Mouse (Mus musculus) heart, postnatal 4 days (tissue): ENCODE measurements around the gene Rnaseh2a. TPM values are rescaled to one million over a fixed set of nuclear protein-coding genes. Genes with fewer than 3 reads are reported as not detected.

ENCODE experiments used
- DNase-seq: peaks from one replicate; pipeline ENCODE4 v3.0.0; 2021
- total RNA-seq, 2 experiments: library from RNA; stranded (reverse); gene quantifications; 2 replicates each; pipeline ENCODE4 v1.2.3; 2021

The Rnaseh2a gene
- total RNA-seq, 2 experiments from 2014 or later, result 61.8 to 69.1 TPM

GRCm38 (mm10) chr8:84984294-84985048 lies 14.9 kb upstream of the Rnaseh2a start:
- peak; percentile 48 for DNase-seq

DNA sequence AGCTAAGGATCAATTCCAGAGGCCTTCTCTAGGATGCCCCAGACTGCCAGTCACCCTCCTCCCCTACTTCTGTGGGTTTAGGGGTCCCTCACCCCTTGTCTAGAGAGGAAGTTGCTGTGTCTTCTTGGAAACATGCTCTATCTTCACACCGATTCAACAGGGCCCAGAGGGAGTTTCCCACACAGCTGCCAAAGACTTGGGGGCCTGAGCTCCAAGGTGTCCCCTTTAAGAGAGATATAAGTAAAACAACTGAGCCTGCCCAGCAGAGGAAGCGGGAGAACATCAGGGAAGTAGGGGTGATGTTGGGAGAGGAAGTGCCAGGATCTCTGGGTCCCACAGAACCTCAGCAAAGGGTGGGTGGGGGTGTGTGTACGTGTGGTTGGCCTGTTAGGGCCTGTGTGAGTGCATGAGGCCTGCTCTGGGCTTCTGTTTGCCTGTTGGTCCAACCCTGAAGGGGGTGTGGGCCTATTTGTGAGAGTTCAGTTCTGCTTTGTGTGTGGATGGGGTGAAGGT lies 13.0 kb upstream of the Rnaseh2a start:
- DNase-seq, result no peak

GRCm38 (mm10) chr8:84981644-84982498 lies 12.3 kb upstream of the Rnaseh2a start:
- peak; percentile 13 for DNase-seq

- DNase-seq, result peak; percentile 86
Observed at GRCm38 (mm10) chr8:84980622-84981358, 11.2 kb upstream of the Rnaseh2a start.

DNA sequence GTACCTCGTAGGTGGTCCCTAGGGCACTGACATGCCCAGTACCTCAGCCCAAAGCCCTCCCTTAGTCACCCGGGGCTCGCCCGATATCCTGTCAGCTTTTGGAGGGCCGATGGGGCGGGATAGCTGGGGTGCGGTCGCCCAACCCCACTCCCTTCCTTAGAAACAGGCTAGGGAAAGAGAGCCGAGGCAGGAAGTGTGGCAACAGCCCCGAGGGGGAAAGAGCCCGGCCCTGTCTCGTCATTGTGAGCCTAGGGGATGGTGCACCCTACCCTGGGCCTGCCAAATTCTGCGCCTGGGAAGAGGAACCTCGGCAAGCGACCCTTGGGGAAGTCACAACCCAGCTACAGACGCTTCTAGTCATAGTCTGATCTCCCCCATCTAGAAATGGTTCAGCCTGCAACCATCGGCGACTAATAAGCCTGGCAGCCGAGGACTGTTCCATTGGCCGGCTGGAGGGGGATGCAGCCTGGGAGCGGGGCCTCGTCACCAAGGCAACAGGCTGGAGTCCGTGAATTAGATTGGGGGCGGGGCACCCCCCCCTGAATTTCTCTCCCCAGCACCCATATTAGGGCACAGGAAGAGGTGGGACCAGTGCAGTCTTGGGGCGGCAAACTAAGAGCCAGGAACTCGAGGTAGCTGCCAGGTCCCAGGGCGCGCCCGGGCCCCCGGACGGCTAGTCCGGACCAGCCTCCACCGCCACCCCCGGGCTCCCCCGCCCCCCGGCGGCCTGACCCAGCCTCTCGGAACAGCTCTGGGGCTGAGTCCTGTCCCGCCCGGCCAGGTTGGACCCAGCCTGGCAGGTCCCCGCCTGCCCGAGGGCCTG lies 10.2 kb upstream of the Rnaseh2a start:
- peak; percentile 93 for DNase-seq

DNA sequence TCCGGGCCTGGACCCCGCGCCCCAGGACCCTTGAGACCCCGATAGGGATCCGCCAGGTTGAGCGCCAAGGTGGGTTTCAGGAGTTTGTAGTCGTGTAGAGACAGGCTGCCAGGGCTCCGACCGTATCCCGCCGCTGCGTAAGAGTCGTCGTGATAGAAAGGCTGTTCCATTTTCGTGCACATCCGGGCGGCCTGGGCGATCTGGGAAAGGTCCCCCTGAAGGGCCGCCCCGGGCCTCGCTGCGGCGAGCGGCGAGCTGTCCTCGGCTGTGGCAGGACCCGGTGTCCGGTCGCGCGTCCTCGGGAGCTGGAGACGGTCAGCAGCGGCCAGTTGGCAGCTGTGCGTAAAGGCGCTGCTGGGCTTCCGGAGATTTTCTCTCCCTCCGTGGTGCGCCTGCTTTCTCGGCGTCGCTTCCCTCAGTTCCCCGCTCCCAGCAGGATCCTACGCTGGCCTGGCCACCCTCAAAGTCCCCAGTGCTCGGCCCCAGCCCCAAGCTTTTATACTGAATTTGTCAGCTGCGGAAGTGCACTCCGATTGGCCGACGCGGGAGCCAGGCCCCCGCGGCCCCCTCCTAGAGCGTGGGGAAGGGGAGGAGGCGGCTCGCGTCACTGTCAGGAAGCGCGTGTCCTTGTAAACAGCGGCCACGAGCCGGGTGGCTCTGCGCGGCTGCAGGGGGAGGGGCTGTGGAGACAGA lies 8.8 kb upstream of the Rnaseh2a start, which contains the start of gene Junb:
Junb (minus strand) TSS at position 471 of the 693 bp plus-strand sequence.
- DNase-seq, result peak; percentile 95

GRCm38 (mm10) chr8:84977435-84978247 lies 8.1 kb upstream of the Rnaseh2a start:
- peak; percentile 71 for DNase-seq

GRCm38 (mm10) chr8:84976763-84977434 lies 7.3 kb upstream of the Rnaseh2a start:
- no peak for DNase-seq

- DNase-seq, result peak; percentile 97
Observed at GRCm38 (mm10) chr8:84976031-84976762, 6.6 kb upstream of the Rnaseh2a start.

DNA sequence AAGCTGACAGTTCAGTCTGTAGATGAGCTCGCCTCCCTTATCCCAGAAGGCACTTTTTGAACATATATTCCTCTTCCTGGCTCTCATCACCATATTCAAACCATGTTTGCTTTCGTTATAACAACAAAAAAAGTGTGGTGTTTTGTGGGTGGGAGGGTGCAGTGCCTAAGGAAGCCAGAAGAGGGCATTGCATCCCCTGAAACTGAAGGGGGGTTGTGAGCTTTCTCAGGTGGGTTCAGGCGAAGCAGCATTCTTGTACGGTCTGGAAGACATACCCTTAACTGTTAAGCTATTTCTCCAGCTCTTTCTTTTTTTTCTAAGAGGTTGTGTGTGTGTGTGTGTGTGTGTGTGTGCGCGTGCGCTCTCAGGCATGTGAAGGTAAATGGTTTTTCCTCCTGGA lies 5.9 kb upstream of the Rnaseh2a start:
- DNase-seq, result peak; percentile 83

DNA sequence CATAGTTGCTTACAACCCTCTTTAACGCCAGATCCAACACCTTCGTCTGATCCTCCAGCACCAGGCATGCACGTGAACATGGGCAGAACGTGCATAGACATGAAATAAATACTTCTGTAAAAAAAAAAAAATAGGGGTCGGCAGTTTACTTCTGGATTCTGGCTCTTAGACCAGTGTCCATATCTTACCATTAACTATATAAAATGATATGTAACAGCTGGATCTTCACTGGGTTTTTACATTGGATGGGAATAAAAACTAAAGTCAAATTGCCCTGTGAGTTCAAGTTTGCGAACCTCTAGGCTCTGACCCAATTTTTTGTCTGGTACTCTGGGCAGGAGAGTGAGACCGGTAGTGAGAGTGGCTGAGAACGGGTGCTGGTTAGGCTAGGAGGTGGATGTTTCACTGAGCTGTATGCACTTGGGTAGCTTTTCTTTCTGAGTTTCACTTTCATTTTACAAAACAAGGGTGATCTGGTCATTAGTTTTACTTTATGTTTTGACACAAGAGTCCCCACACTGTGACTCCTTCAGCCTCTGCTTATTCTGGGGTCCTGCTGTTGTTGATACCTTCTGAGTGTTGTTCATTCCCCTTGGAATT lies 5.1 kb upstream of the Rnaseh2a start:
- no peak for DNase-seq

DNA sequence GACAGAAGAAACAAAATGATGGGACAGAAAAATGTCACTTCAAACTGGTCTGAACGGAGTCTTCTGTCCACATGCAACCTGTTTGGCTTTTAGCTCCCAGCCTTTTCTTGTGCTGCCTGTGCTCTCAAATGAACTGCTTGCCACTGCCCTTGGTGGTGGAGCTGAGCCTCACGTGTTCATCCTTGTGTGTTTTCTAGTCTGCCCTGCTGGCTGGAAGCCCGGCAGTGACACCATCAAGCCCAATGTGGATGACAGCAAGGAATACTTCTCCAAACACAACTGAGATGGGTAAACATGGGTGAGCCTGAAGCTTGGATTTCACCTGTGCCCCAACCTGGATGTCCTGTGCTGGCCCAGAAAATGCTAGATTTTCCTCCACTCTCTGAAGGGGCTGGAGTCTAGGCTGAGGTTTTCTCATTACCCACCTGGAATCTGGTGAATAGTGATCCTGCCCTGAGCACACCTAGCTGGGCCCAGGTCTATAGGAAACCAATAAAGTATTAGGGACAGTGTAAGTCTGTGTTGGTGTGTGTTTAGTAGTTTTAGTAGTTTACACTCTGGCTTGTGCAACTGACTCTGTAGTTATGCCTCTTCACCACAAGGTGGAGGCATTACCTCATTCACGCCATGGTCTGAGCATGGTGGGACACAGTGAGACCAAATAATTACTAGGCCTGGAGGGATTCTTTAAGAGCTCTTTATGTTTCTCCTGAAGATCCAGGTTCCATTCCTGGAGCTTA lies 4.4 kb upstream of the Rnaseh2a start:
- DNase-seq, result peak; percentile 71

- no peak for DNase-seq
Observed at GRCm38 (mm10) chr8:84973079-84973478, 3.5 kb upstream of the Rnaseh2a start.

DNA sequence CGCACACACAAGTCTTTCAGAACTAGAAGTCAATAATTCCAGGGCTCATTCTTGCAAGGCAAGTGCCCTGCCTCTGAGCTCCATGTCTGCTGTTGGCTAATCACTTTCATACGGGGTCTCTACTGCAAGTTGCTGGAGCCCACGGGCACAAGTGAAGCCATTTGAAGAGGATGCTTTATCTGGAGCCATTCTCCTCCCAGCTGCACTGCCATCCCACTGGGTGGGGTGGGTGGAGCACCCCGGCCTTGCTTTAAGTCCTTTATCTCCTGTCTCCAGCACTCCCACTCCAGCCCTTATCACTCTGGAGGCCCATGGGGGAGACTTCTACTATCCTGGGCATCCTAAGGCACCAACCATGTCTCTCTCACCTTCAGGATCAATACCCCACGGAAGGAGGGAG lies 1.3 kb upstream of the Rnaseh2a start:
- DNase-seq, result no peak

DNA sequence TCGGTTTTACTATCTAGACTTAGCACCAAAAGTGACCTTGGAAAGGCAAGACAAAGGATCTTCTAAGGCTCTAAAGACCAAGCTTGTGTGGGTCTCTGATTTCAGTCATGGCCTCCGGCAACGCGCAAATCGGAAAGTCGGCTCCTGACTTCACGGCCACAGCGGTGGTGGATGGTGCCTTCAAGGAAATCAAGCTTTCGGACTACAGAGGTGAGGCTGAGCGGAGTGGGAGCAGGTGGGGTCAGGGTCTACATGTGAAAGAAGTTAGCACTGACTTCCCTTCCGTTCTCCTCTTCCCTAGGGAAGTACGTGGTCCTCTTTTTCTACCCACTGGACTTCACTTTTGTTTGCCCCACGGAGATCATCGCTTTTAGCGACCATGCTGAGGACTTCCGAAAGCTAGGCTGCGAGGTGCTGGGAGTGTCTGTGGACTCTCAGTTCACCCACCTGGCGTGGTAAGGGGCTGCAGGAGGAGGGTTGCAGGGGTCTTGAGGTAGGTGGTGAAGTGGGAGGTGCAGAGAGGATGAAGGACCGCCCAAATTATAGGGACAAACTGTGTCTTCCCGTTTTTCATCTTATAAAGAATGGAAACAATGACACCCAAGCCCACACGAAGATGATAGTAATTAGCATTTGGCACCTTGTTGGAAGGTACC lies 696 bp upstream of the Rnaseh2a start:
- peak; percentile 27 for DNase-seq

DNA sequence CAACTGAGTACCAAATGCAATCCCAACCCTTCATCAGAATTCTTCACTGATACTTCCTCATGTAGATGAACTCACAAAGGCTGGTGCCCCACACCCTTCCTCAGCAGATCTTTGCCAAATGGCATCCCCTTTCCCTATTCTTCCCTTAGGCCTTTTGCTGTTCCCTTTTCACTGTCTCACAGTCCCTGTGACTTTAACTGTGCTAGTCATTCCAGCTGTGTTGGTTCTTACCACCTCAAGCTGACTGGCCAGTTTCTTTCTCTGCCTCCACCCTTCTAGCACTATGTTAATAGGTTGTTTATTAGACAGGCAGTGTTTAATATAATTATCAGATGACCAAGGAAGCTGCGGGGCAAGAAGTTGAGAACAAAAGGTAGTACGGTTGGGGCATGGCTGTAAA lies 917 bp downstream of the Rnaseh2a start:
- DNase-seq, result no peak
